Mouse (Mus musculus): ENCODE measurements at regions not wholly inside any gene's neighbourhood (a gene's known extent, or its start where the extent isn't known, plus 50 kb on each side); places are given as distances from the start of the nearest gene placed in this dataset.

GRCm38 (mm10) chr4:45583966-45584365 lies 51.7 kb upstream of the Shb start:
- Histone ChIP-seq H3K36me3 (ENCODE audit: control insufficient read depth, insufficient read depth, low read length) (no peaks in the 10 kb centered on the region), H3K9ac (ENCODE audit: low read length) (no peak overlapping the region), H3K27me3 (replicated peaks; ENCODE audit: control insufficient read depth, insufficient read depth, low read length) (no peaks in the 10 kb centered on the region), H3K4me1 (replicated peaks; ENCODE audit: control insufficient read depth, insufficient read depth, low read length) (peaks cover 2% of the 10 kb centered on the region; the same call in 1 of the 2 replicates), H3K27ac (ENCODE audit: low read depth) (no peak overlapping the region), H3K9me3 (ENCODE audit: control insufficient read depth, low read length) (no peaks in the 10 kb centered on the region), H3K4me3 (ENCODE audit: low read depth, low read length) (no peak overlapping the region), H3K4me2 (ENCODE audit: low read length) (no peak overlapping the region)
- DNase-seq (ENCODE audit: low spot score) = no peak
- no peak for ATAC-seq (replicated peaks; ENCODE audit: low FRiP score, low TSS enrichment, low read depth)
- 56% methylated on average over 4 of the region's 4 CpGs for WGBS

GRCm38 (mm10) chr4:45582496-45582895 lies 50.2 kb upstream of the Shb start:
- no peak overlapping the region for H3K27ac ChIP-seq (ENCODE audit: low read depth)
- peaks cover 8% of the 10 kb centered on the region; the same call in 1 of the 2 replicates for H3K4me1 ChIP-seq (replicated peaks; ENCODE audit: control insufficient read depth, insufficient read depth, low read length)
- ATAC-seq (replicated peaks; ENCODE audit: low FRiP score, low TSS enrichment, low read depth) = no peak
- H3K27me3 ChIP-seq (replicated peaks; ENCODE audit: control insufficient read depth, insufficient read depth, low read length) = no peaks in the 10 kb centered on the region
- 49% methylated on average over 5 of the region's 5 CpGs for WGBS
- no peak overlapping the region for H3K9ac ChIP-seq (ENCODE audit: low read length)
- H3K4me2 ChIP-seq (ENCODE audit: low read length) = no peak overlapping the region
- no peaks in the 10 kb centered on the region for H3K9me3 ChIP-seq (ENCODE audit: control insufficient read depth, low read length)
- DNase-seq (ENCODE audit: low spot score) = no peak
- H3K4me3 ChIP-seq (ENCODE audit: low read depth, low read length) = no peak overlapping the region
- H3K36me3 ChIP-seq (ENCODE audit: control insufficient read depth, insufficient read depth, low read length) = no peaks in the 10 kb centered on the region
